Mouse (Mus musculus) frontal cortex, postnatal 25 days (tissue): ENCODE results near the gene Igsf8.

Experiments used
- DNase-seq, 2 experiments: peaks; one replicate each; pipeline ENCODE4 v3.0.0; 2022; ENCODE audit warnings: low spot score in 2 of 2

Igsf8 gene

DNA sequence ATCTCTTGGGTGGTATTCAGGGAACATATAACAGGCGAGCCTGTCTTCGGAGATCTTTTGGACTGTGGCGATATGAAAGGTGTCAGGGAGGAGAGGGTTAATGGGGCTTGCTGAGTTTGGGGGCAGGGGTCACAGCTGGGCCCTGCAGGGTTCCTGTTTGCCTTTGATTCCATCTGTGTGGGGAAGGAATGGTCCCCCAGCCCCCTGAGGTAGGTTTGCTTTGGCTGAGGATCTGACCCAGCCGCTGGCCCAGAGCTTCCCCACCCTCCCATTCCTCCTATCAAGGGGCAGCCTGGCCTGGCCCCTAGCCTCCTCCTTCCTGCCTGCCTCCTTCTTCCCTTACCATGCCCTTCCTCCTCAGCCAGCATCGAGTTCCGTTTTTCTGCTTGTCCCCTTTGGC, 41.4 kb downstream of the Igsf8 start:
- no peak for DNase-seq

DNA sequence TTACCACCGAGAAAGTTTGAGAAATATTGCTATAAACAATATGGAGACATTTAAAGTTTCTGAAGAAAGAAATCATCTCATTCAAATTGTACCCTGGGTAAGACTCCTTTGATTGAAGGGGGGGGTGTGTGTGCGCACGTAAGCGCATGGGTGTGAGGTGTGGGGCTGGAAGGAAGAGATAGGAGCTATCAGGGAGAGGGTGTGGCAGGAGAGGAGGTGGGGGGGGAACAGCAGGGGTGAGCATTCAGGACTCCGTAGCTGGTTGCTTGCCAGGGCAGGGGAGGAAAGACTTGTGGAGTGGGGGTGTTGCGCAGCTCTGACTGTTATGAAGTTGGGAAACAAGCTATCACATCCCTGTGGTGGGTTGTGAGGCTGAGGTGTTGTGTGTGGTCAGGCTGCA, 43.0 kb downstream of the Igsf8 start:
- DNase-seq, result no peak

DNA sequence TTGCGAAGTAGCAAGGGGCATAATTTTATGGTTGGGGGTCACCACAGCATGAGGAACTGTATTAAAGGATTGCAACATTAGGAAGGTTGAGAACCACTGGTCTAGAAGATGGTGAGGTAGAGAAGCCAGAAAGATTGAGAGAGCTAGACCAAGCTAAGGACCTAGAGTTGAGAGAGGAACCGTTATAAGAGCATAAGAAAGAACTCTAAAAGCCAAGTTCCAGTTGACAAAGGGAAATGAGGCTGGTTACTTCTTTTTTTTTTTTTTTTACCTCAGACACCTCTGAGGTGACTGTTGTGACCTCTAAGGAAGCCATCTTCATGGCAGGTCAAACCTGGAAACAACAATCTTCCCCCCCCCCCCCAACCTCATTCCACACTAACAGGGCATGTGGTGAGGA, 43.7 kb downstream of the Igsf8 start:
- no peak for DNase-seq

DNA sequence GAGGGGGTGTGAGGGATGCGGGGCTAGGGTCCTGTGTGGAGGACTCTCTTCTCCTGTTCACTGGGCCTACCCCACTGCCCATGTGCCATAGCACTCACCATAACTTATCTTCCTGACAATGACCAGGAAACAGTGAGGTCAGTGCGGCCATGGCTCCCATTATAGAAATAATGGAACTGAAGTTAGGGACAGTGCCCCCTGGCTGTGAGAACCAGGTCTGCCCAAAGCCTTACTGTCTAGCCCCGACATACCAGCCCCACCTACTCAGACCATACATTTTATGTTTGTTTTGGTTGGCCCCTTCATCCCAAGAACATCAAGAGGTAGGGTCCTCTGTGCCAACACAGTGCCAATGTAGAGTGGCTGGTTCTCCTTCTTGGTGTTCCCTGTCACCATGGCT, 44.2 kb downstream of the Igsf8 start:
- no peak for DNase-seq

DNA sequence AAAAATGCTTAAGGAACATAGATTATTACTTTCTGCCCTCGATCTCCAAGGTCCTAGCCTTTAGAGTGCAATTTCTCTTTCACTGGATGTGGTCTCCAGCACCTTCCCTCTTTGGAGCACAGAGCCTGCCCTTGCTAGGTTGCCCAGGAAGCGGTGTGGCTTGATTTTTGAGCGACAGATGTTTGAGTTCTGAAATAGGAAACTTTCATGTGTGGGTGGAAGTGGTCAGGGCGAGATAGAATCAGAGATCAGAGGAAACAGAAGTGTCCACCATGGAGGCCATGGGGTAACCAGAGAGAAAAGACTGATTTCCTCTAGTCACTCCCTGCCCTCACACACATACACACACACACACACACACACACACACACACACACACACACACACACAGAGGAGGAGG, 44.8 kb downstream of the Igsf8 start:
- DNase-seq, result no peak

DNA sequence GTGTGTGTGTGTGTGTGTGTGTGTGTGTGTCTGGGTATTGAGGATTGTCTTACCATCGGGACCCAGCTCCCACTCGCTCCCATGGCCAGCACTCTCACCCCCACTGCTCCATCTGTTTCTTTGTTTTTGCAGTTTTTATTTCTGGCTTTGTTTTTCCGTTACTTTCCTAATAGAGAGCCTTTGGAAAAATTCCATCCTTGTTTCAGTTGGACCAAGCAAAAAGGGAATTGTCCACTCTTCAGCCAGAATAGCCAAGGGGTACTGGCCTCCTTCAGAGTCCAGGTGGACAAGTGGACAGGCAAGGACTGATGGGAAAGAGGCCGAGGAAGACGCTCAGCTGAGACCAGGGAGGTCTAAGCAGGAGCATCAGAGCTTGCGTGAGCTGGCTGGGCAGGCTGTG, 45.4 kb downstream of the Igsf8 start:
- no peak for DNase-seq

DNA sequence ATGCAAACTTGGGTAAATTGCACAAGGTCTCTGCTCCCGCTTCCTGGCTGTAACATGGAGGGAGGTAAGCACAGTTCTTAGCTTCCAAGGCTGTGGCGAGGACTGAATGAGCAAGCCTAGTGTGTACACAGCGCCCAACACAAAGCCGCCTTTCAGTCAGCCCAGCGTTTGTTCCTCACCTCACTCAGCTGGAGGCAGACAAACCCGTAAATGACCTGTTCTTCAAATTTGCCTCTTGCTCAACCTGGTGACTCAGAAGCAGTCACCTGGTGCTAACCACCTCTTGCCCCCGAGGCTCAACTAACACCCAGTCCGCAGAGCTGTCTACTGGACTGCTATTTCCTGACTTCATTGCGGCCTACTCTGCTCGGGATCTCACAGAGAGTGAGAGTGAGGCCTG, 46.5 kb downstream of the Igsf8 start:
- no peak for DNase-seq

DNA sequence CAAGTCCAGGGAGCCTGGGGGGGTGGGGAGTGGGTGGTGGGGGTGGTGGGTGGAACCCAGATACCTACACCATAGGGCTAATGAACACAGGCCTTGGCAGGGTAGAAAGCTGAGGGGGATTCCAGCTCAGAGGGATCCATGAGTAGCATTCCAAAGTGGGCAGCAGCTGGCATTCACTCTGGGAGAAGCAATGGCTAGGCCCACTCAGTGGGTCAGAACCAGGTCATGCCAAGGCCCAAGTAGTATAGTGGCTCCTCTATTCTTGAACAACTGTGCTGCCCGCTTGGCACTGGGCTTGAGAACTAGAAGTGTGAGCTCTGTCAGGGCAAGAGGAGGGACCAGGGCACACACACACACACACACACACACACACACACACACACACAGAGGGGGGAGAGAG, 47.0 kb downstream of the Igsf8 start:
- DNase-seq, result no peak

DNA sequence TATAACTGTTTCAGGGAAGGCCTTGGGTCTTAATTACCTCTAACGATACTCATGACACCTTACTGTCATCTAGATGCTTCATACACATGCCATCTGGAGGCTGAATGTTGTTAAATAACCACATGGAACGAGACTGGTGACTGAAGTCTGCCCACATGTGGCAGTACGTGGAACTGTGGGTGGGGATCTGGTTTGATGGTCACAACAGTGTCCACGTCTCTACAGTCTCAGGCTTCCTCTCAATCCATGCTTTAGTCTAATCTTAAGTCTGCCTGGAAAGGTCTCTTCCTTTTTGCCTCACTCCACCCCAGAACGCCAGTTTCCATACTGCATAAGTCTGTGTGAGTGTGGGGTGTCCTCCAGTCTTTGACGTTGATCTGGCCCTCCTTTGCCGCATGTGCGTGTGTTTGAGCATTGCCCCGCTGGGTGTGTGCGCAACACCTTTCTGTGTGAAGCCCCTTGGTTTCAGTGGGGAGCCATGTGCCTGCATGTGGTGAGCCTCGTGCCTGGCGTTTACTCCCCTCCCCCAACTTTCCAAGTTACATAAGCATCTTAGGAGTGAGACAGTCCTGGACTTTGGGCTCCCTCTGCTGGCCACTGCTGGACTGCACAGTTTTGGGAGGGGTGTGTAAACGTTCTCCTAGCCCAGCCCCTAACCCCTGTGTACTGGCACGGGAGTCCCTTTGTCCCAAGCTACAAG, 48.4 kb downstream of the Igsf8 start:
- DNase-seq, result peak; percentile 92 to 93

DNA sequence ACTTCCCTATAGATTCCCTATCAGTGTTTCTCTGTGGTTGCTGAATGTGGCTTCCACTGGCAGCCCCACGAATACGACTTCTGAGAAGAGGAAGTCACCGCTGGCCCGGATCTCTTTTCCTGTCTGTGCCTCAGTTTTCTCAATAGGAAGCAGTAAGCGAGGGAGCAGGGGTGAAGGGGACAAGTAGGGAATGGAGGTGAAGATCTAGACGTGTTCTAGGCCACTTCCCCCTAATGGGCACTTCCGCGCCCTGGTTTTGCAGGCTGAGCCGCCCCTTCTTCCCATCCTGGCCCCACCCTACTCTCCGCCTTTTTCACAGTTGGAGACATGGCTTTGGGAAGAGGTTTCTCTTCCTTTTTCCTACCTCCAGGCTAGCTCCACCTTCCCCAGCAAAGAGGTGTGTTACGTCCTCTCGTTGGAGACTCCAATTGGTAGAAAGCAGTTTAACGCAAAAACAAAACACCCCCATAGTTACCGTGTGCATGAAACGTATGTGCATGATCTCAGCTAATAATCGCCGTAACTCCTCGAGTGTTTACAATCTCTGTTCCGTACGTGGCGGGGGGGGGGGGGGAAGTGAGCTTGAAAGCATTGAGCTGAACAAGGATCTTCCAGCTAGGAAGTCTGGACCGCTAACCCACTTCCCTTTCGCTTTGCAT, 49.9 kb downstream of the Igsf8 start:
- peak in 1 of 2 experiments; percentile 38 for DNase-seq

DNA sequence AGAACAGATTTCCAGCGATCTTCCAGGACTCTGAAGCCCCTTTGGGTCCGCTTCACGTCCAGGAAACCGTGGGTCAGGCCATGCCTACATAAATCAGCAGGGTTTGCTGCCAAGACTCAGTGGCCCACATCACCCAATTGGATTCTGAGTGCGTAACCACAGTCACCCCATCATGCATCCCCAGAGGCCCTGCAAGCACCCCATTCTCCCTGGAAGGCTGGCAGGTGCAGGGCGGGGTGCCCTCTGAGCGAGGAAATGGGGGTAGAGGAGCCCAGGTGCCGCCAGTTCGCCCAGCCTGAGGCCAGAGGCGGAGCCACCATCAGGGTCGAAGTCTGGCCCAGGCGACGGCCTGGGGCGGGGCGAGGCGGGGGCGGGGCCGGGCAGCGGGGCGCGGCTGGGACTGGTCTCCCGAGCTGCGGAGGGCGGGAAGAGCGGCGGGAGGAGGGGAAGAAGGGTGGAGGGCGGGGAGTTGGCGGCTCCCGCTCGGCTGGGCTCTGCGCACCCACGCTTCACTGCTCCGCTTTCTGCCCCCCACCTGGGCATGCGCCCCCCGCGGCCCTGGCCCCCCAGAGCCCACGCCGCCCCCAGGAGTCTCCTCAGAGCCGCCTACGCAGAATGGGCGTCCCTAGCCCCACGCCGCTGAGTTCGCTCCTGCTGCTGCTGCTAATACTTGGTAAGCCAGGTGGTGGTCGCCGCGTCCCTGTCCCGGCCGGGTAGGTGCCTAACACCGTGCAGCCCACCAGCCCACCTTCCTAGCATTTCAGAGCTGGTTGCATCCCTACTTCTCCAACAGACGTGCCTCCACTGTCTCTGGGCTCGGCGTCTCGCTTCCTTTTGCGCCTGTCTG, 50.7 kb downstream of the Igsf8 start:
- DNase-seq, result peak; percentile 44 to 61

DNA sequence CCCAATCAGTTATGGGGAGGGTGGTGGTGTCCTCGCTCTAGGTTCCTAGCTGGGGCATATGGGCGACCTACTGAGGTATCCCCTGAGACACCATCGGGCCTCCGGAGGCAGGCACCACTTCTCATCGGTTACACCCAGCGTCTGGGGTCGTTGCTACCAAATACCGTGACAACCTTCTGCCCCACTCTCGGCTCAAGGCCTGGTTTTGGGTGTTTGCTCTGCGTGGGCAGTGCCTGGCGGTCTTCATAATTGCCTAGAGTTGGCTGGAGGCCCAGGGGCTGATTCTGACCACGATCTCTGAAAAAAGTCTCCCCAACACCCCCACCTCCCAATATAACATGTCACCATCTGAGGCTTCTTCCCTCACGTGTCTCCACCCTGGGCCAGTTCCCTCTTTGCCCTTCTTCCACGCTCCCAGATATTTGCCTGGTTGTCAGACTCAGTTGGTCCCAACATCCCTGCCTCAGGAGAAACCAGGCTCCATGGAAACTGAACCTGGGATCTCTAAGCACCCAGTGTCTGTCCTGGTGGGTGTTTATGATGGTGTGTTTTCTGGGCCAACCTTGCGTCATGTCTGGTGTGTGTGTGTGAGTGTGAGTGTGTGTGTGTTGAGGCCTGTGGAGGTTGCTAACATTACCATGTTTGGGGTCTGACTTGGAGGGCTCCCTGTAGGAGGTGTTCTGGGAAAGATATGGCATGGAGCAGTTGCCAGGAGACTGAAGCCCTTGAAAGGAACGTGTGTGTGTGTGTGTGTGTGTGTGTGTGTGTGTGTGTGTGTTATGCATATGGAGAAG, 51.5 kb downstream of the Igsf8 start:
- DNase-seq, result peak; percentile 50 to 57

DNA sequence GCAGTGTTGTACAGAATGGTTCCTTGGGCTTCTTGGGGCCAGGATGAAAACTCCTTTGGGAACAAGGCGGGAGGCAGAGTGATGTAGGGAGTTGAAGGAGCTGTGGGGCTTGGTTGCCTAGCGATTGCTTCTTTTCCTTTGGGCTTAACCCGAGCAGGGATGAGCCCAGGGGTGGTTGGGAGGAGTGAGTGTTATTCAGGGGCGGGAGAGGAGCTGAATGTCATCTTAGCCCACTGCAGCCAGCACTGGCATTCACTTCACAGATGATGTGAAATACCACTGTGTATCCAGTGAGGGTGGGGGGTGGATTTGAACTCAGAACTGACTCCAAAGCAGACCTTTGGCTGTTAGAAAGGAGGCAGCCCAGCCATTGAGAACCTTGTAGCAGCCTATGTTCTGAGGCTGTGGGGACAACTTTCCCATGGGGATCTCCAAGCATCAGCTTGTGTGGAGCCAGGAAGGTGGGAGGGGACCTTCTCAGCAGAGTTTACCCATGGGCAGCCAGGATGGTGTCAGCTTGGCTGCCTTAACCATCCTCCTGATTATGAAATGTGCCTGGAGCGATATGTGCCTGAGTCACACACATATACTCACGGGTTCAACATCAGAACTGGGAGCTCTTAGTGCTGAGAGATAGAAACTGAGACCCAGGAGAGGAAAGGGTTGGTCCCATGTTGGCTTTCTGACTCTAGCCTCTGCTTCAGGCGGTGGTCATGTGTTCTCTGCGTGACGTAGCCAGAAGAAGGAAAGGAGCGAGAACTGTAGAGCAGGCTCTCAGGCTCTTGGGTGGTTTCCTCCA, 52.4 kb downstream of the Igsf8 start:
- DNase-seq, result no peak

DNA sequence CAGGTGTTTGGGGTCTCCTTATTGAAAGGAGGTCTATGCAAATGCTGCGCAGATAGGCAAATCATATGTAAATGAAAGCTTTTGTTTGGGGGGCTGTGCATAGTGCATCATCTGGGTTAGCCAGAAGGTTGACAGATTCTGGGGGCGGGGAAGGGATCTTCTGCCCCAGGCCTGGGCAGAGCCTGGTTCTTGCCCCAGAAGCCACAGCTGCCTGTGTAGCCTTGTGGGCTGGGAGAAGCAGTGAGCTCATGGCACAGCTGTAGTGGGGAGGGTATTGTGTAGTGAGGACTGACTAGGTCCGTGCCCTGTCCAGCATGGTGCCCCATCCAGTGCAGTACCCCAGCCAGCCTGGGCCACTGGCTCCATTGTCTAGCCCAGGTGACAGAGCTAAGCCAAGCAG, 53.5 kb downstream of the Igsf8 start:
- DNase-seq, result no peak

DNA sequence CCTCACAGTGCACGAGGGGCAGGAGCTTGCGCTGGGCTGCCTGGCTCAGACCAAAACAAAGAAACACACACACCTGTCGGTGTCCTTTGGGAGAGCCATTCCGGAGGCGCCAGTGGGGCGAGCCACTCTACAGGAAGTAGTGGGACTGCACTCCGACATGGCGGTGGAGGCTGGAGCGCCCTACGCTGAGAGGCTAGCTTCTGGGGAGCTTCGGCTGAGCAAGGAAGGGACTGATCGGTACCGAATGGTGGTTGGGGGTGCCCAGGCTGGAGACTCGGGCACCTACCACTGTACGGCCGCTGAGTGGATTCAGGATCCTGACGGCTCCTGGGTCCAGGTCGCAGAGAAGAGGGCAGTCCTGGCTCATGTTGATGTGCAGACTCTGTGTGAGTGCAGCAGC, 56.0 kb downstream of the Igsf8 start:
- no peak for DNase-seq

DNA sequence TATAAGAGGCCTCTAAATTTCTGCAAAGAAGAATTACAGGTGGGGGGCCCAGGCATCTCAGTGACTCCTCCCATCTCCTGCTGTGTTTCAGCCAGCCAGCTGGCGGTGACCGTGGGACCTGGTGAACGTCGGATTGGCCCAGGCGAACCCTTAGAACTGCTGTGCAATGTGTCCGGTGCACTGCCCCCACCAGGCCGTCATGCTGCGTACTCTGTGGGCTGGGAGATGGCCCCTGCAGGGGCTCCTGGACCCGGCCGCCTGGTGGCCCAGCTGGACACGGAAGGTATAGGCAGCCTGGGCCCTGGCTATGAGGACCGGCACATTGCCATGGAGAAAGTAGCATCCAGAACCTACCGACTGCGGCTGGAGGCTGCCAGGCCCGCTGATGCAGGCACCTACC, 56.5 kb downstream of the Igsf8 start:
- DNase-seq, result no peak

DNA sequence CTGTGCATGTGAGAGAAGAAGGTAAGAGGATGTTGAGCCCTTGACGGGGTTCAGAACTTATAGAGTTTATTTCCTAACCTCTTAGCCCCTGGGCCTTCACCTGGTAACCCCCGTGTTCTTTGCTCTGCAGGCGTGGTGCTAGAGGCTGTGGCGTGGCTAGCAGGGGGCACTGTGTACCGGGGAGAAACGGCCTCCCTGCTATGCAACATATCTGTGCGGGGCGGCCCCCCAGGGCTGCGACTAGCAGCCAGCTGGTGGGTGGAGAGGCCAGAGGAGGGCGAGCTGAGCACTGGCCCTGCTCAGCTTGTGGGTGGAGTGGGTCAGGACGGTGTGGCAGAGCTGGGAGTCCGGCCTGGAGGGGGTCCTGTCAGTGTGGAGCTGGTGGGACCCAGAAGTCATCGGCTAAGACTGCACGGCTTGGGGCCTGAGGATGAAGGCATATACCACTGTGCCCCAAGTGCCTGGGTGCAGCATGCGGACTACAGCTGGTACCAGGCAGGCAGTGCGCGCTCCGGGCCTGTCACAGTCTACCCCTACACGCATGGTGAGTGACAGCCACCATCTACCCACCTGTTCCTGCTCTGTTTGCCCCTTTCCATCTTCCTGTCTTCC, 57.1 kb downstream of the Igsf8 start:
- no peak for DNase-seq

DNA sequence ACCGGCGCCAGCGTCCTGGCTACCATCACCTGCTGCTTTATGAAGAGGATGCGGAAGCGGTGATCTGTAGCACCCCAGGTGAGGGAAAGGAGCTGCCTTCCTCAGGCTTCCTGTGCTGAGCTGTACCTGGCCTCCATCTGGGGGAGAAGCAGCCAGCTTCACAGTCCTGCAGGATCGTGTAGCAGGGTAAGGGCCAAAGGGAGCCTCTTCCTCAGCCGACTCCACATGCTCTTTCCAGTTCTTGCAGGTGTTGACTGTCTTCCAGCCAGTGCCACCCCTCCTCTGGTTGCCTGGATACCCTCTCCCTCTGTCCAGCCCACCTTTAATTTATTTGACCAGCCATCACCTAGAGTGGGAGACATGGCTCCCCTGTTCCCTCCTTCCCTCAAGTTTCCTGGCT, 57.9 kb downstream of the Igsf8 start:
- no peak for DNase-seq

DNA sequence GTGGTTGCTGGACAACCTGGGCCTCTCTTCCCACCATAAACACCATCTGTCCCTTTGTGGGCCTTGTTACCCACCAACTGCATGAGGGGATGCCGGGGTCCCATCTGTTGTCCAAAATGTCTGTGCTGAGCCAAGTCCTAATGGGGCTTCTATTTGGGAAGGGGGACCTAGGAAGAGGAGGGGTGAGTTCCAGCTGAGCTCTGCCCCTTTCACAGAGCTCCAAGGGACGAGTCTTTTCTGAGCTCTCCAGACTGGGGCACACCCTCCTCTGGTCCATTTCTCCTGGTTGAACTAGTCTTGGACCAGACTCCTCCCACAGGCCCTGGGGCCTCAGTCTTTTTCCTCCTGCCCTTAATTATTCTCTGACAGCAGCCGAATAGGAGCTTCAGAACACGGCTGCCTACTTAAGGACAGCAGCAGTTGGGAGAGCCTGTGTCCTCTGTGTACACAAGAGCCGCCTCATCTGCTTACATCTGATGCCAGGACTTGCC, 58.5 kb downstream of the Igsf8 start:
- no peak for DNase-seq

DNA sequence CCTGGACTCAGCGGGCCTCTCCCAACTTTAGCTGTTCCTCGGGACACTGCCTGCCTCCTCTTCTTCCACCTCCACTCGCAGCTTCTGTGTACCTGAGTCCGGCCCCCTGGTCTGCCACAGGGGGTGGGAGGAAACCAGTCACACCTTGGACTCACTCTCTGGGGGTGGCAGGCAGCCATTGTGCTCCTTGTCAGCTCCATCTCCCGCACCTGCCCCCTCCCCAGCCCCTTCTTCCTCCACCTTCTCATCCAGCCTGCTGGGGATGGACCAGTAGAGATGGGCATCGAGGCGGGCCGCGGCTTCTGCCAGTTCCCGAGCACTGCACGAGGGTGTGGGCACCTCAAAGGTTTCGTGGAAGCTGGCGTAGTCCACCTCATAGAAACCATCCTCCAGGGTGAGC, 61.3 kb downstream of the Igsf8 start:
- no peak for DNase-seq

DNA sequence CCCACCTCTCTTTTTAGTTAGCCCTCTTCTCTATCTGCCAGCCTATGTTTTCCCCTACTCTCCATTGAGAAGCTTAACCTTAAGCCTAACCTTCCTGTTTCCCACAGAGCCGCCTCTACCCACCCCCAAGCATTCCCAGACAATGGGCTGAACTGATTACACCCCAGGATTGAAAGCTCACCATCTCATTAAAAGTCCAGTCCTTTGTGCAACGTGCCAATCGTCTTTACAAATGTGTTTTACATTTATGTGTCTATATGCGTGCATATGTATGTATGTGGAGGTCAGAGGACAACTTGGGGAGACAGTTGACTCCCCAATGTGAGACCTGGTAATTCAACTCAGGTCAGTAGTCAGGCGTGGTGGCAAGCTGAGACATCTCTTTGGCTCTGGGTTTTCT, 61.9 kb downstream of the Igsf8 start:
- DNase-seq, result no peak
